Mouse (Mus musculus): ENCODE results near the gene Srsf3. TPM values are rescaled to one million over a fixed set of nuclear protein-coding genes. Genes with fewer than 3 reads are reported as not detected.

The Srsf3 gene
- polyA plus RNA-seq, 1 experiment, result 12.2 TPM

DNA sequence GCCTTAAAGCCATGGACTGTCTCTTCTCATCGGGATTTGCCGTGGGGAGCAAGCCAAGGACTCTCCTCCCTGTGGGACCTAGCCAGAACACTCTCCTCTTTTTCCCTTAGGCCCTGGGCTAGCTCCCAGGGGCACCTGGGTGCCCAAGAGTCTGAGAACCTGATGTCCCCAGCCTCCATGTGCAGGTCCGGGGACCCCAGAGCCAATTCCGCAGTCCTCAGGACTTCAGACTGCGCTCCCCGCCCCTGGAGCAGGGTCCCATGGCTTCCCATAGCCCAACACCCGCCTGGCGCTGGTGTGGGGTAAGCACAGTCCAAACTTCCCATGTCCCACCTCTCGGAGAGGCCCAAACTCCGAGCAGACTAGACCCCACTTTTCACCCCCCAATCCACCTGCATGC lies 52.8 kb downstream of the Srsf3 start:
- TF ChIP-seq GATA1 (IDR thresholded peaks at IDR 0.05; ENCODE audit: low read length), result no peak

DNA sequence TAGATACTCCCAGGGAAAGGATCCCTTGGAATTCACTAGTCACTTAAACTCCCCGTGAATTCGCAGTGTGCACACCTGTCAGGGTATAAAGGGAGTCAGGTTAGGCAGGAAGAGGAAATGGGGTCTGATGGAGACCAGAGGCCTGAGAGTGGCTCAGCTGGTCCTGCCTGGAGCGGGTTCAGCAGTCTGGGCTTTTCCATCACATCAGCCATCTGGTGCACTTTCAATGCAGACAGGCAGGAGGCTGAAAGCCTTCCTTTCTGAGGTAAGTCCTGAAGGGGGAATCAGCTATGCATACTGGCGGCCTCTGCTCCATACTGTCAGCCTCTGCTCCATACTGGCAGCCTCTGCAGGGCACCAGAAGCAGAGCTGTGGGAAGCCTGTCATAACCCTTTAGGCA lies 54.5 kb downstream of the Srsf3 start:
- no peak for TF ChIP-seq GATA1 (IDR thresholded peaks at IDR 0.05; ENCODE audit: low read length)

DNA sequence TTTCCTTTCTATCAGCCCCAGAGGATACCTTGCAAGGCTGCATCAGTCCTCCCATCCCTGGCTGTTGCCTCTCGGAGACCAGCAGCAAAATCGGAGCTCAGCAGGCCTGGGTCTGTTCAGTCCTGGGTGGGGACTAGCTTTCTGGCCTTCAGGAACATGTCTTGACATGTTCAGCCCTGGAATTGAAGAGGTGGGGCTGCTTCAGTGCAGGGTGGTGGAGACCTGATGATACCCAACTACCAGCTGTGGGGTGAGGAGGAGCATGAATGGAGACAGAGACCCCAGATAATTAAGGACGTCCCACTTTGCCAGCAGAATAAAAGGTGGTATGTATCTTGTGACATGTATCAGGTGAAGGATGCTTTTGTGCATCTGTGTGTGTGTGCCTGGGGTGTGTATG lies 58.3 kb downstream of the Srsf3 start, which contains the start of gene Cdkn1a:
Cdkn1a (plus strand) TSS at position 201 of the 400 bp plus-strand sequence.
- TF ChIP-seq GATA1 (IDR thresholded peaks at IDR 0.05; ENCODE audit: low read length), result no peak

DNA sequence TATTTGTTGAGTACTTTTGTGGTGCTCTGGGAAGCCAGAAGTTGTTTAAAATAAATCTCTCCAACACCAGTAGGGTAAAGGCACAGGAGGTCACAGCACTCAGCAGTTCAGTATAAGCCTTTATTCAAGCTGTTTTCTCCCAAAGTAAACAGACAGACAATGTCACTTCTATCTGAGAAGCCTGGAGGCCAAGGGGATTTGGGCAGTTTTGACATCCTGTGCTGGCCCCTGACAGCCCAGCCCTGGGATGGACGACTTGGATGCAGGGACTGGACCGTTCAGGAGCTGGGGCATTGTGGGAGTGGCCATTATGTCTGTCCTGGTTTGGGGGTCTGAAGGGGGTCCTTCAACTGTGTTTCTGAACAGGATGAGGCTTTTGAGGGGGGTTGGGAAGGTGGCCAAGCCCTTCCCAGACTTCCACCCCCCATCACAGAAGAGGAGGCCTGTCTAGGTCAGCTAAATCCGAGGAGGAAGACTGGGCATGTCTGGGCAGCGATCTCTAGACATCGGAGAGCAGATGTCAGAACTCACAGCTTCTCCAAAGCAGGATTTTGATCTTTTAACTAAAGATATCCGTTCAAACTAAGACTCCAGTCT lies 59.0 kb downstream of the Srsf3 start:
- no peak for TF ChIP-seq GATA1 (IDR thresholded peaks at IDR 0.05; ENCODE audit: low read length)

DNA sequence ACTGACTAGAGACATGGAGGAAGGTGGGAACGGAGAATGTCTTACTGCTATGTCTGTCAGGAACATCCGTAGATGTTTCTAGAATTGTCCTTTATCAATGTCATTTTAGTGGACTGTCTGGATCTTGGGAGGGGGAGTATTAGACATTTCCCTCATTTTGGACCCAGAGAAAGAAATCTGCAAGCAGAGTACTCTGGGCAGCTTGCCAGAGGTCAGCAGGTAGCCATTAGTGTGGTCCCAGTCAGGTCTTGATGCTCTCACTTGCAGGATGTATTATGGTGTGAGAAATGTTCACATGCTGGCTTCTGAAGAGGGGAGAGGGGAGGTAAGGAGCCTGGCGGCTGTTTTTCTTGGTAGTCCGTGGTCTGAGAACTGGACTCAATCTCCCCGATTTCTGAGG lies 60.1 kb downstream of the Srsf3 start:
- no peak for TF ChIP-seq GATA1 (IDR thresholded peaks at IDR 0.05; ENCODE audit: low read length)

Other genes starting within 250 kb of the Srsf3 start
- gene Brpf3, start 231.5 kb upstream of the Srsf3 start, polyA plus RNA-seq (2012), result 25.0 and 27.6 TPM in 2 replicates
- gene Pnpla1, start 174.2 kb upstream of the Srsf3 start, polyA plus RNA-seq (2012), result not detected in 2 replicates
- gene 4930539E08Rik, start 117.3 kb upstream of the Srsf3 start, polyA plus RNA-seq (2012), result not detected in 2 replicates
- not detected in 2 replicates for gene Pxt1, start 88.8 kb upstream of the Srsf3 start, polyA plus RNA-seq (2012)
- gene Kctd20, start 80.7 kb upstream of the Srsf3 start, polyA plus RNA-seq (2012), result 87.9 and 111 TPM in 2 replicates
- 87.0 and 98.7 TPM in 2 replicates for gene Stk38, start 24.6 kb upstream of the Srsf3 start, polyA plus RNA-seq (2012)
- gene Cdkn1a, start 58.3 kb downstream of the Srsf3 start, polyA plus RNA-seq (2012), result 65.3 and 74.2 TPM in 2 replicates
- 0.97 and 1.0 TPM in 2 replicates for gene Rab44, start 81.5 kb downstream of the Srsf3 start, polyA plus RNA-seq (2012)
- 33.2 and 42.2 TPM in 2 replicates for gene Cpne5, start 205.5 kb downstream of the Srsf3 start, polyA plus RNA-seq (2012)
- gene Ppil1, start 231.6 kb downstream of the Srsf3 start, polyA plus RNA-seq (2012), result 70.6 and 93.2 TPM in 2 replicates
- 18.0 and 32.8 TPM in 2 replicates for gene BC004004, start 236.2 kb downstream of the Srsf3 start, polyA plus RNA-seq (2012)

Measured in G1E-ER4 (cell line).